Mouse (Mus musculus) neural tube, embryonic 14.5 days (tissue): Measurements from ENCODE around the gene Steap4. TPM values are rescaled to one million over a fixed set of nuclear protein-coding genes. Genes with fewer than 3 reads are reported as not detected.

ENCODE experiments used
- ATAC-seq: fragments of 200-750 bp; cut with Nextera tagmentation; 2 replicates; pipeline ENCODE4 v1.8.0; 2017; ENCODE audit warnings: low read depth, mild to moderate bottlenecking, moderate TSS enrichment, moderate library complexity
- H3K27ac ChIP-seq: fragments of 300-500 bp; sonication (generic); 2 replicates; pipeline ENCODE4 v1.5.1; 2014; ENCODE audit warnings: low read depth, mild to moderate bottlenecking, control low read depth, low read length, moderate library complexity, mixed read lengths
- H3K27me3 ChIP-seq: fragments of 300-500 bp; sonication (generic); 2 replicates; pipeline ENCODE4 v1.6.1; 2014; ENCODE audit warnings: low read length; ENCODE audit not compliant: control insufficient read depth, insufficient read depth
- H3K36me3 ChIP-seq: fragments of 300-500 bp; sonication (generic); 2 replicates; pipeline ENCODE4 v1.6.1; 2014; ENCODE audit warnings: low read length, mixed read lengths; ENCODE audit not compliant: control insufficient read depth, insufficient read depth
- H3K4me1 ChIP-seq: fragments of 300-500 bp; sonication (generic); 2 replicates; pipeline ENCODE4 v1.6.1; 2014; ENCODE audit warnings: low read length; ENCODE audit not compliant: control insufficient read depth, insufficient read depth
- H3K4me2 ChIP-seq: fragments of 300-500 bp; sonication (generic); 2 replicates; pipeline ENCODE4 v1.6.1; 2014; ENCODE audit warnings: mild to moderate bottlenecking, low read depth, low read length, control low read depth
- H3K4me3 ChIP-seq: fragments of 300-500 bp; sonication (generic); 2 replicates; pipeline ENCODE4 v1.5.1; 2014; ENCODE audit warnings: low read depth, low read length, control low read depth, mixed read lengths
- H3K9ac ChIP-seq: fragments of 300-500 bp; sonication (generic); replicated peaks from 2 replicates; pipeline ENCODE4 v1.6.1; 2014; ENCODE audit warnings: low read depth, mild to moderate bottlenecking, control low read depth, low read length, mixed read lengths
- H3K9me3 ChIP-seq: fragments of 300-500 bp; sonication (generic); 2 replicates; pipeline ENCODE4 v1.6.1; 2016; ENCODE audit warnings: low read length; ENCODE audit not compliant: control insufficient read depth
- WGBS: fragments of 180-500 bp; shearing (Covaris S2); extraction: QIAGEN DNeasy Blood & Tissue Kit; methylation state at CpG from one replicate; pipeline ENCODE4 v1.1.7; 2014; 5-methylcytosine and 5-hydroxymethylcytosine counted together
- polyA plus RNA-seq: library from polyadenylated mRNA; unstranded; fragments of >200 nt; fragmentation: Nextera tagmentation; extraction: Ambion mirVana; gene quantifications from 2 replicates; pipeline ENCODE4 v1.2.1, GENCODE M21; 2014

Steap4 gene
- polyA plus RNA-seq, 1 experiment from 2014 or later = not detected

- Histone ChIP-seq H3K27ac (no peak overlapping the region), H3K9me3 (no peaks in the 10 kb centered on the region), H3K4me3 (no peak overlapping the region), H3K4me1 (no peaks in the 10 kb centered on the region), H3K36me3 (no peaks in the 10 kb centered on the region), H3K9ac (no peak overlapping the region), H3K4me2 (no peak overlapping the region), H3K27me3 (no peaks in the 10 kb centered on the region)
- ATAC-seq = no peak
- WGBS = 86% methylated on average over 2 of the region's 2 CpGs
Measured at GRCm38 (mm10) chr5:7933933-7934675, 26.2 kb upstream of the Steap4 start.

- H3K9me3 ChIP-seq = no peaks in the 10 kb centered on the region
- no peak for ATAC-seq
- no peak overlapping the region for H3K4me2 ChIP-seq
- WGBS = 85% methylated on average over 2 of the region's 2 CpGs
- H3K27ac ChIP-seq = no peak overlapping the region
- no peaks in the 10 kb centered on the region for H3K4me1 ChIP-seq
- no peak overlapping the region for H3K4me3 ChIP-seq
- no peaks in the 10 kb centered on the region for H3K27me3 ChIP-seq
- H3K36me3 ChIP-seq = no peaks in the 10 kb centered on the region
- H3K9ac ChIP-seq = no peak overlapping the region
Measured at GRCm38 (mm10) chr5:7954838-7955237, 5.4 kb upstream of the Steap4 start.

GRCm38 (mm10) chr5:7955371-7955966 lies 4.8 kb upstream of the Steap4 start:
- no peaks in the 10 kb centered on the region for H3K36me3 ChIP-seq
- H3K4me2 ChIP-seq = no peak overlapping the region
- H3K9ac ChIP-seq = no peak overlapping the region
- no peak overlapping the region for H3K4me3 ChIP-seq
- WGBS = 80% methylated on average over 5 of the region's 5 CpGs
- no peaks in the 10 kb centered on the region for H3K9me3 ChIP-seq
- no peaks in the 10 kb centered on the region for H3K27me3 ChIP-seq
- ATAC-seq = no peak
- no peak overlapping the region for H3K27ac ChIP-seq
- H3K4me1 ChIP-seq = peaks cover 2% of the 10 kb centered on the region; the same call in 1 of the 2 replicates

DNA sequence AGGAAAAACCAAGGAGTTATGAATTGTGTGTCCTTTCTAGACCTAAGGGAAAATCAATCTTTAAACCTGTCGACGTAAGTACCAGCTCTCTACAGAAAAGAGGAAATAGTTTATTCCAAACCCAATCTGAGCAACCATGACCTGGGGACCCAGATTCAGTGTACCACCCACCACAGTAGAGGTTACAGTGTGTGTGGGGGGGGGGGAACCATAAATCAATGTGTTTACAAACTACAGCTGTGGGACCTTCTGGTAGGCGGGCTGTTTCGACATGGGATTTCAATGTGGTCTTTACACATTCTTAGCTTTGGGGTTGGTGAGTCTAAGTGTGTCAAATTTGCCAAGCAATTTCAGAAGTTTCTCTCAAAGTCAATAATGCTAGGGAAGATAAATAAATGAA lies 2.2 kb upstream of the Steap4 start:
- no peaks in the 10 kb centered on the region for H3K27me3 ChIP-seq
- peaks cover 2% of the 10 kb centered on the region; the same call in 1 of the 2 replicates for H3K4me1 ChIP-seq
- WGBS = 94% methylated on average over 4 of the region's 4 CpGs
- no peak overlapping the region for H3K4me2 ChIP-seq
- H3K27ac ChIP-seq = no peak overlapping the region
- no peaks in the 10 kb centered on the region for H3K36me3 ChIP-seq
- ATAC-seq = no peak
- H3K9ac ChIP-seq = no peak overlapping the region
- H3K9me3 ChIP-seq = no peaks in the 10 kb centered on the region
- H3K4me3 ChIP-seq = no peak overlapping the region

GRCm38 (mm10) chr5:7959286-7959685 lies 971 bp upstream of the Steap4 start:
- H3K4me2 ChIP-seq = no peak overlapping the region
- ATAC-seq = no peak
- no peak overlapping the region for H3K4me3 ChIP-seq
- no peaks in the 10 kb centered on the region for H3K9me3 ChIP-seq
- no peak overlapping the region for H3K27ac ChIP-seq
- no peak overlapping the region for H3K9ac ChIP-seq
- H3K27me3 ChIP-seq = no peaks in the 10 kb centered on the region
- 90% methylated on average over 6 of the region's 6 CpGs for WGBS
- H3K36me3 ChIP-seq = no peaks in the 10 kb centered on the region
- peaks cover 2% of the 10 kb centered on the region; the same call in 1 of the 2 replicates for H3K4me1 ChIP-seq

GRCm38 (mm10) chr5:7961113-7961512 lies 856 bp downstream of the Steap4 start:
- Histone ChIP-seq H3K27ac (no peak overlapping the region), H3K27me3 (no peaks in the 10 kb centered on the region), H3K4me3 (no peak overlapping the region), H3K9ac (no peak overlapping the region), H3K36me3 (no peaks in the 10 kb centered on the region), H3K4me2 (no peak overlapping the region), H3K4me1 (peaks cover 2% of the 10 kb centered on the region; the same call in 1 of the 2 replicates), H3K9me3 (no peaks in the 10 kb centered on the region)
- 88% methylated on average over 7 of the region's 7 CpGs for WGBS
- no peak for ATAC-seq

DNA sequence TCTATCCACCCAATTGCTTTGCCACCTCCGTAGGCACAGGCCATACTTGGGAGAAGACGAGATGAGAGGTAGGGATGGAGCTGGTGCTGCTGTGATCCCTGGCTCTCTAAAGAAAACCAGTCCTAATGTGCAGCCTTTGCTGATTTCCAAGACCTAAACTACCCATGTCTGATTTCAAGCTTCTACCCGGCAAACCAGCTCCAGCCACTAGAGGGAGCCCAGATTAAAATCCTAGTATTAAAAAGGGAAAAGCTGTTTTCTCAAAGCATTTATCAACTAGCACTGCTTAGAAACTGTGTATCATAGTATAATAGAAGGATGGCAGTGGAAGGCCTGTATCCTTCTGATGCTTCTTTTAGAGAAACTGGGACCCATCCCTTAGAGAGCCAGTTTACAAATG lies 5.0 kb downstream of the Steap4 start:
- WGBS = 34% methylated on average over 3 of the region's 3 CpGs
- no peak overlapping the region for H3K4me3 ChIP-seq
- H3K4me1 ChIP-seq = no peaks in the 10 kb centered on the region; the same call in 1 of the 2 replicates
- H3K4me2 ChIP-seq = no peak overlapping the region
- ATAC-seq = no peak
- no peak overlapping the region for H3K27ac ChIP-seq
- no peaks in the 10 kb centered on the region for H3K36me3 ChIP-seq
- H3K9me3 ChIP-seq = no peaks in the 10 kb centered on the region
- no peak overlapping the region for H3K9ac ChIP-seq
- no peaks in the 10 kb centered on the region for H3K27me3 ChIP-seq

DNA sequence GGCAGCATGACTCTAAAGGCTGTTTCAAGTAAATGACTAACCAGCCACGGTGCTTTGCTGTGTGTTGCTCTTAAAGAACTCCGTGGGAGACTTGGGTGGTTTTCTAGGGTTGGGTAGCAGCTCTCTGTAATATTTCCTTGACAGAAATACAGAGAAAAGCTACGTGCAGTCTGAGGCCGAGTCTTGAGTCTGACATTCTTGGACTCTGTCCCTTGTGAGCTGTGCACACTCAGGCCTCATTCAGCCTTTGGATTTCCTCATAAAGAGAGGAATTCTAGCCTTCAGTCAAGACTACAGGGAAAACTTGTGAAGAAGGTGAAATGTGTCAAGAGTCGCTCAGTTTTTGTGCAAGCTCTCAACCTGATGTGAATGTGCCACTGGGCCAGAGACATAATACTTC lies 7.9 kb downstream of the Steap4 start:
- no peak overlapping the region for H3K4me2 ChIP-seq
- ATAC-seq = no peak
- no peaks in the 10 kb centered on the region for H3K27me3 ChIP-seq
- no peak overlapping the region for H3K4me3 ChIP-seq
- no peak overlapping the region for H3K9ac ChIP-seq
- no peaks in the 10 kb centered on the region for H3K36me3 ChIP-seq
- H3K4me1 ChIP-seq = no peaks in the 10 kb centered on the region
- no peak overlapping the region for H3K27ac ChIP-seq
- H3K9me3 ChIP-seq = no peaks in the 10 kb centered on the region
- WGBS = 86% methylated on average over 5 of the region's 5 CpGs

DNA sequence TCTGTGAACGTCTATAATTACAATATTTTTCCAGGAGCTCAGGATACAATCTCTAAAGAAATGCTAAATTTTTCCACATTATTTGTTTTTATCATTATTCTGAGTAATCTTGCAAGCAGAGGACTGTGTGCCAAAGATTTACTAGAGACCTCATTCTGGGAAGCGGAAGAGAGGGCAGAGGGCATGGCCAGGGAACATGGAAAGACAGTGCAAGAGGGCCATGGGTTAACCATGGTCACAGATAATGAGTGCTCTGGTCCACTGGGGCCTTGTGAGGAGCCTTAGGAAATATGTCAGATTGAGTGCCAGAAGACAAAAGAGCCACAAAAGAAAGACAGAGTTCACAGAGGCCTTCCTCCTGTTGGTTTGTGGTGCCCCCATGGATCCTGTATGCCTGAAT lies 12.0 kb downstream of the Steap4 start:
- Histone ChIP-seq H3K4me3 (no peak overlapping the region), H3K27ac (no peak overlapping the region), H3K36me3 (no peaks in the 10 kb centered on the region), H3K4me2 (no peak overlapping the region), H3K27me3 (no peaks in the 10 kb centered on the region), H3K9me3 (no peaks in the 10 kb centered on the region), H3K4me1 (no peaks in the 10 kb centered on the region), H3K9ac (no peak overlapping the region)
- no peak for ATAC-seq
- 87% methylated on average over 2 of the region's 2 CpGs for WGBS
